Mouse (Mus musculus) myocyte (in vitro differentiated cells): ENCODE measurements around the gene Notch4. TPM values are rescaled to one million over a fixed set of nuclear protein-coding genes. Genes with fewer than 3 reads are reported as not detected.
A peak's percentile ranks its signal among the peaks of the same experiment; 100 is the strongest.

ENCODE experiments used
- H3K27me3 ChIP-seq: one replicate; pipeline ENCODE4 v1.6.1; 2011; ENCODE audit not compliant: control insufficient read depth, insufficient read depth, insufficient read length
- H3K36me3 ChIP-seq: one replicate; pipeline ENCODE4 v1.6.1; 2011; ENCODE audit not compliant: control insufficient read depth, insufficient read depth
- H3K4me2 ChIP-seq: one replicate; pipeline ENCODE4 v1.6.1; 2011; ENCODE audit warnings: low read depth, control low read depth
- H3K4me3 ChIP-seq: one replicate; pipeline ENCODE4 v1.5.1; 2011; ENCODE audit warnings: mild to moderate bottlenecking, control low read depth, moderate library complexity
- H3K79me2 ChIP-seq: one replicate; pipeline ENCODE4 v1.6.1; 2011; ENCODE audit not compliant: control insufficient read depth, insufficient read depth
- H3ac ChIP-seq: one replicate; pipeline ENCODE4 v1.6.1; 2011; ENCODE audit not compliant: control insufficient read depth, insufficient read length
- CEBPB ChIP-seq: IDR thresholded peaks from 2 replicates; pipeline ENCODE4 v1.6.1; 2011; ENCODE audit warnings: mild to moderate bottlenecking, moderate library complexity; ENCODE audit not compliant: poor library complexity, insufficient read depth, severe bottlenecking
- E2F4 ChIP-seq: IDR thresholded peaks from one replicate; pipeline ENCODE4 v1.6.1; 2011; ENCODE audit warnings: mild to moderate bottlenecking, control low read depth, moderate library complexity; ENCODE audit not compliant: insufficient read depth
- MAX ChIP-seq: IDR thresholded peaks from one replicate; pipeline ENCODE4 v1.6.1; 2011; ENCODE audit warnings: low read depth, mild to moderate bottlenecking, control low read depth
- MYOD1 ChIP-seq, 3 experiments: IDR thresholded peaks; one replicate each; pipeline ENCODE4 v1.6.1; 2011; ENCODE audit warnings: control low read depth in 2 of 3, low read depth in 2 of 3, mild to moderate bottlenecking in 2 of 3, moderate library complexity in 1 of 3; ENCODE audit not compliant: insufficient read length in 2 of 3, control insufficient read depth in 1 of 3
- MYOG ChIP-seq, 3 experiments: IDR thresholded peaks; one replicate each; pipeline ENCODE4 v1.6.1; 2011; ENCODE audit warnings: control low read depth in 2 of 3, low read depth in 2 of 3, mild to moderate bottlenecking in 2 of 3; ENCODE audit not compliant: insufficient read length in 2 of 3, control insufficient read depth in 1 of 3, insufficient read depth in 1 of 3
- POLR2A ChIP-seq: IDR thresholded peaks from one replicate; pipeline ENCODE4 v1.6.1; 2011; ENCODE audit warnings: low read depth, mild to moderate bottlenecking, control low read depth, moderate library complexity; ENCODE audit not compliant: insufficient read length
- POLR2AphosphoS2 ChIP-seq: IDR thresholded peaks from one replicate; pipeline ENCODE4 v1.6.1; 2011; ENCODE audit warnings: low read depth, control low read depth; ENCODE audit not compliant: insufficient read length
- REST ChIP-seq: IDR thresholded peaks from one replicate; pipeline ENCODE4 v1.6.1; 2011; ENCODE audit warnings: mild to moderate bottlenecking, control low read depth, moderate library complexity; ENCODE audit not compliant: insufficient read depth, insufficient read length
- SRF ChIP-seq: IDR thresholded peaks from one replicate; pipeline ENCODE4 v1.6.1; 2011; ENCODE audit warnings: low read depth; ENCODE audit not compliant: control insufficient read depth, insufficient read length
- TCF12 ChIP-seq: IDR thresholded peaks from one replicate; pipeline ENCODE4 v1.6.1; 2011; ENCODE audit warnings: mild to moderate bottlenecking, control low read depth; ENCODE audit not compliant: poor library complexity, insufficient read depth, severe bottlenecking
- TCF3 ChIP-seq: IDR thresholded peaks from one replicate; pipeline ENCODE4 v1.6.1; 2011; ENCODE audit warnings: low read depth, control low read depth; ENCODE audit not compliant: insufficient read length
- USF1 ChIP-seq: IDR thresholded peaks from one replicate; pipeline ENCODE4 v1.6.1; 2011; ENCODE audit warnings: low read depth, mild to moderate bottlenecking, control low read depth, moderate library complexity
- polyA plus RNA-seq: library from polyadenylated mRNA; unstranded; fragments of >200 nt; fragmentation: generic; extraction: Trizol; gene quantifications from one replicate; pipeline ENCODE4 v1.2.1, GENCODE M21; 2012; ENCODE audit warnings: missing spikeins

Notch4 gene
- polyA plus RNA-seq, 1 experiment: 0.31 TPM

GRCm38 (mm10) chr17:34606186-34607039 is 42.3 kb downstream of the Notch4 start:
- H3K4me2 ChIP-seq: peak overlapping the region; percentile 82
- H3K79me2 ChIP-seq: peaks cover 42% of the 10 kb centered on the region
- H3K36me3 ChIP-seq: no peaks in the 10 kb centered on the region
- H3ac ChIP-seq: peak overlapping the region; percentile 47
- no peaks in the 10 kb centered on the region for H3K27me3 ChIP-seq
- TF ChIP-seq CEBPB (no peak), TCF3 (no peak), E2F4 (no peak), MYOD1 (IDR thresholded peaks at IDR 0.05; ENCODE audit: control insufficient read depth in 1 of 3, insufficient read length in 2 of 3, low read depth in 2 of 3) (no peak), SRF (no peak), TCF12 (no peak), POLR2AphosphoS2 (no peak), MYOG (IDR thresholded peaks at IDR 0.05; ENCODE audit: control insufficient read depth in 1 of 3, insufficient read depth in 1 of 3, insufficient read length in 2 of 3, low read depth in 2 of 3) (no peak), USF1 (no peak), MAX (no peak), POLR2A (no peak), REST (no peak)
- H3K4me3 ChIP-seq: peak overlapping the region; percentile 90

DNA sequence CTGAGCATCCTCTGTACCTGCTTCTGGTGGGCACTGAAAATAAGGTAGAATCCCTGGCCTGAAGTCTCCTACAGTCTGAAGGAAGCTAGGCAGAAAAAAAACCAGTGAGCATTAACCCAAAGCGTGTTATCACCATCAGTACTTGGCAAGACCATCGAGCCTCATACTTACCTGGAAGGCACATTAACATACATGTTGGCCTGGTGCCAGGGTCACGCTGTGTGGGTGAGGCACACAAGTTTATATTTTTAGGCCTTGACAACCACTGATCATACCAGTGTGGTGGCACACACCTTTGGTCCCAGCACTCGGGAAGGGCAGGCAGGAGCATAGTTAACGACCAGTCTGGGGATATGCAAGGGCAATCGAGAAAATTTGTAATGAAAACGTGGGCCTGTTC is 43.9 kb downstream of the Notch4 start:
- H3K27me3 ChIP-seq: no peaks in the 10 kb centered on the region
- H3K4me2 ChIP-seq: no peak overlapping the region
- TF ChIP-seq TCF12: no peak
- no peak for TF ChIP-seq MYOG (IDR thresholded peaks at IDR 0.05; ENCODE audit: control insufficient read depth in 1 of 3, insufficient read depth in 1 of 3, insufficient read length in 2 of 3, low read depth in 2 of 3)
- no peak for TF ChIP-seq TCF3
- no peak for TF ChIP-seq MAX
- no peak for TF ChIP-seq MYOD1 (IDR thresholded peaks at IDR 0.05; ENCODE audit: control insufficient read depth in 1 of 3, insufficient read length in 2 of 3, low read depth in 2 of 3)
- no peak for TF ChIP-seq USF1
- no peak for TF ChIP-seq E2F4
- no peaks in the 10 kb centered on the region for H3K36me3 ChIP-seq
- no peak overlapping the region for H3K4me3 ChIP-seq
- H3ac ChIP-seq: no peak overlapping the region
- peaks cover 33% of the 10 kb centered on the region for H3K79me2 ChIP-seq

- peaks cover 3% of the 10 kb centered on the region for H3K36me3 ChIP-seq
- TF ChIP-seq MYOD1 (IDR thresholded peaks at IDR 0.05; ENCODE audit: control insufficient read depth in 1 of 3, insufficient read length in 2 of 3, low read depth in 2 of 3) (no peak), POLR2A (no peak), MYOG (IDR thresholded peaks at IDR 0.05; ENCODE audit: control insufficient read depth in 1 of 3, insufficient read depth in 1 of 3, insufficient read length in 2 of 3, low read depth in 2 of 3) (no peak), POLR2AphosphoS2 (no peak), TCF3 (no peak), USF1 (no peak), CEBPB (no peak), MAX (no peak), SRF (no peak), E2F4 (no peak), TCF12 (no peak), REST (no peak)
- no peak overlapping the region for H3K4me2 ChIP-seq
- peaks cover 28% of the 10 kb centered on the region for H3K79me2 ChIP-seq
- no peaks in the 10 kb centered on the region for H3K27me3 ChIP-seq
- H3ac ChIP-seq: no peak overlapping the region
- H3K4me3 ChIP-seq: no peak overlapping the region
Measured at GRCm38 (mm10) chr17:34611050-34611449, 47.0 kb downstream of the Notch4 start.

DNA sequence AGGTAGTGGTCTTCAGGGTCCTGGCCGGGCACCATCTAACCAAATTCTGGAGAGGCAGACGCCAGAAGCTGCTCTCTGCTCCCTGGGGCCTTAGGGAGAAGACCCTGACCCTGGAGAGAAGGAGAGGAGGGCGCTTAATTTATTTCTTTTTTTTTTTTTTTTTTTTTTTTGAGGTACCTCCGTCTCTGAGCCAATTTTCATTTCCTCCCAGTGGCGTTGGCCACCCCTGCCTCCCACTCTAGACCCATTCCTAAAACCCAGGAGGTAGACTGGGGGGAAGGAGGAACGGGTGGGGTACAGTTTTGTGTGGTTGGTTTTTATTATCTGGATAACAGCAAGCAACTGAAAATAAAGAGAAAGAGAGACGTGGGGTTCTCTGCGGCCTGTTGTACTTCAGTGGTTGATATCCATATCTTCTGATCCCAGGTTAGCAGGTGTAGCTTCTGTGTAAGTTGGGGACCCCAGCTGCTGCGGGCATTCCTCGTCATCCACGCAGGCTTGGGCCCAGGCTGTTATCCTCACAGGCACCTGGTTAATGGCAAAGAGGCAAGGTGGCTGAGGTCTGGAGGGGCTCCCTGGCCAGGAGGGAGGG is 49.1 kb downstream of the Notch4 start:
- Histone ChIP-seq H3K4me3 (no peak overlapping the region), H3K79me2 (peaks cover 7% of the 10 kb centered on the region), H3K4me2 (no peak overlapping the region), H3K36me3 (peaks cover 3% of the 10 kb centered on the region), H3K27me3 (no peaks in the 10 kb centered on the region), H3ac (no peak overlapping the region)
- TF ChIP-seq TCF12: no peak
- no peak for TF ChIP-seq TCF3
- TF ChIP-seq MYOG (IDR thresholded peaks at IDR 0.05; ENCODE audit: control insufficient read depth in 1 of 3, insufficient read depth in 1 of 3, insufficient read length in 2 of 3, low read depth in 2 of 3): no peak
- TF ChIP-seq CEBPB: no peak
- no peak for TF ChIP-seq MAX
- no peak for TF ChIP-seq E2F4
- no peak for TF ChIP-seq POLR2AphosphoS2
- TF ChIP-seq REST: no peak
- no peak for TF ChIP-seq USF1
- TF ChIP-seq SRF: no peak
- no peak for TF ChIP-seq MYOD1 (IDR thresholded peaks at IDR 0.05; ENCODE audit: control insufficient read depth in 1 of 3, insufficient read length in 2 of 3, low read depth in 2 of 3)
- no peak for TF ChIP-seq POLR2A
